Mouse (Mus musculus) testis, adult 2 months (tissue): ENCODE results near the gene Fsd1.

ENCODE experiments used
- CTCF ChIP-seq: fragments of 200-500 bp; IDR thresholded peaks from 2 replicates; pipeline ENCODE4 v1.5.1; 2012; ENCODE audit warnings: low read depth, mild to moderate bottlenecking, inconsistent platforms, low read length, moderate library complexity; ENCODE audit not compliant: control insufficient read depth, insufficient read depth, insufficient replicate concordance
- POLR2A ChIP-seq: fragments of 200-500 bp; IDR thresholded peaks from 2 replicates; pipeline ENCODE4 v1.6.1; 2012; ENCODE audit warnings: low read depth, mild to moderate bottlenecking, inconsistent platforms, low read length, moderate library complexity; ENCODE audit not compliant: control insufficient read depth

DNA sequence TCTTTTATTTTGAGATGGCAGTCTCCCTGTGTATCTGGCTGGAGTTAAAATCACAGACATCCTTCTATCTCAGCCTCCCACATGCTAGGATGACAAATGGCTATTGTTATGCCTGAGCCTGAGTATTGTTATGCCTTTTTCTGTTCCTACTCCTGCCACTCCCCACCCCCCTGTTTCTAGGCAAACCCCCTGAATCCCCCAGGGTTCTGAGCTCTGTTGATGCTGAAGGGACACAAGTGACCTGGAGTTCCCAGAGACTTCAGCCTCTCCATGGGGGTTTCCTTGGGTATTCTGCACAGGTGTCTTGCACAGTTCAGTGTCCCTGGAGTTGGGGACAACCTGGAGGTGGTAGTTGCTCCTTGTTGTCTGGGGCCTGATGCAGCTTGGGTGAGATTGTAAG, 34.3 kb upstream of the Fsd1 start:
- TF ChIP-seq POLR2A (no peak), CTCF (no peak)
